Mouse (Mus musculus): ENCODE results near the gene Tbc1d19.

- TF ChIP-seq CTCF (IDR thresholded peaks at IDR 0.05; ENCODE audit: borderline replicate concordance, extremely low read depth, insufficient read depth, insufficient read length) = no peak
- no peak for TF ChIP-seq POLR2A (IDR thresholded peaks at IDR 0.05; ENCODE audit: borderline replicate concordance, extremely low read depth, insufficient read depth, insufficient read length, poor library complexity, severe bottlenecking)
Observed at GRCm38 (mm10) chr5:53881381-53881990, 72.1 kb downstream of the Tbc1d19 start.
